Comparison of ENCODE assay signal across 14 mouse cellular contexts in genomic region chr11:62676290-62676596, GRCm38 (mm10). TPM values are rescaled to one million over a fixed set of nuclear protein-coding genes. Genes with fewer than 3 reads are reported as not detected.
A peak's percentile ranks its signal among the peaks of the same experiment; 100 is the strongest.
DNase-seq lines count a peak whose midpoint lies in the region; ATAC-seq and TF ChIP-seq lines count a peak whose summit lies in the region.
"Had no signal": no experiment of that assay in that cellular context is flagged by ENCODE, and none has a peak within 500 bp of the region (broad histone marks: within the 10 kb centered on the region; RNA-seq: fewer than 3 reads in every experiment).

No protein-coding gene starts in this region.

- peak; percentile 41; the same call in 1 of the 2 replicates for ATAC-seq in forebrain, embryonic 15.5 days (replicated peaks)
- ATAC-seq in forebrain, embryonic 12.5 days (ENCODE audit: low FRiP score) = no peak
- ATAC-seq in hindbrain, postnatal 0 days = peak; percentile 16; the same call in 1 of the 2 replicates
- no peak for ATAC-seq in hindbrain, embryonic 14.5 days (ENCODE audit: low FRiP score)
- ATAC-seq in neural tube, embryonic 15.5 days (ENCODE audit: low FRiP score) = peak; percentile 50; the same call in 1 of the 2 replicates

- H3K27me3 ChIP-seq in forebrain, embryonic 15.5 days = no peaks in the 10 kb centered on the region
- H3K27me3 ChIP-seq in forebrain, embryonic 12.5 days = no peaks in the 10 kb centered on the region
- H3K27me3 ChIP-seq in hindbrain, postnatal 0 days (ENCODE audit: insufficient read depth, low read length) = no peaks in the 10 kb centered on the region
- H3K27me3 ChIP-seq in hindbrain, embryonic 14.5 days (ENCODE audit: control insufficient read depth, insufficient read depth, low read length) = no peaks in the 10 kb centered on the region
- no peaks in the 10 kb centered on the region for H3K27me3 ChIP-seq in neural tube, embryonic 15.5 days (replicated peaks)
- H3K27me3 ChIP-seq: CH12.LX; megakaryocyte, embryonic 14.5 days had no signal

- no peaks in the 10 kb centered on the region for H3K9me3 ChIP-seq in forebrain, embryonic 15.5 days
- no peaks in the 10 kb centered on the region for H3K9me3 ChIP-seq in forebrain, embryonic 12.5 days
- H3K9me3 ChIP-seq in hindbrain, postnatal 0 days (ENCODE audit: low read length) = no peaks in the 10 kb centered on the region
- H3K9me3 ChIP-seq in hindbrain, embryonic 14.5 days (ENCODE audit: control insufficient read depth, low read length) = no peaks in the 10 kb centered on the region
- no peaks in the 10 kb centered on the region for H3K9me3 ChIP-seq in neural tube, embryonic 15.5 days (replicated peaks)
- H3K9me3 ChIP-seq: megakaryocyte, embryonic 14.5 days had no signal

- no peak overlapping the region for H3K9ac ChIP-seq in forebrain, embryonic 15.5 days (replicated peaks)
- no peak overlapping the region for H3K9ac ChIP-seq in forebrain, embryonic 12.5 days
- H3K9ac ChIP-seq in hindbrain, postnatal 0 days (replicated peaks; ENCODE audit: low read length) = no peak overlapping the region
- H3K9ac ChIP-seq in hindbrain, embryonic 14.5 days = no peak overlapping the region; the same call in 1 of the 2 replicates
- 0 out of 2 replicates have a peak overlapping the region, but pooled peaks have one; percentile 14 for H3K9ac ChIP-seq in neural tube, embryonic 15.5 days (replicated peaks)
- H3K9ac ChIP-seq: liver, postnatal 0 days had no signal

- no peak for TF ChIP-seq CTCF in hindbrain, postnatal 0 days (IDR thresholded peaks at IDR 0.05; ENCODE audit: low read depth)

- WGBS in forebrain, embryonic 15.5 days = 94% methylated on average over 4 of the region's 4 CpGs
- 86% methylated on average over 4 of the region's 4 CpGs for WGBS in forebrain, embryonic 12.5 days
- WGBS in hindbrain, postnatal 0 days = 91% methylated on average over 4 of the region's 4 CpGs
- WGBS in hindbrain, embryonic 14.5 days = 95% methylated on average over 4 of the region's 4 CpGs
- 94% methylated on average over 4 of the region's 4 CpGs for WGBS in neural tube, embryonic 15.5 days

- no peak overlapping the region for H3K27ac ChIP-seq in forebrain, embryonic 15.5 days (replicated peaks)
- no peak overlapping the region for H3K27ac ChIP-seq in forebrain, embryonic 12.5 days
- no peak overlapping the region; the same call in 1 of the 2 replicates for H3K27ac ChIP-seq in hindbrain, postnatal 0 days
- H3K27ac ChIP-seq in hindbrain, embryonic 14.5 days = no peak overlapping the region
- no peak overlapping the region for H3K27ac ChIP-seq in neural tube, embryonic 15.5 days (replicated peaks)
- H3K27ac ChIP-seq: heart, adult 2 months; layer of hippocampus, adult 2 months had no signal

- no peak overlapping the region for H3K4me2 ChIP-seq in forebrain, embryonic 15.5 days (replicated peaks)
- H3K4me2 ChIP-seq in forebrain, embryonic 12.5 days = no peak overlapping the region
- H3K4me2 ChIP-seq in hindbrain, postnatal 0 days (ENCODE audit: low read depth, low read length) = no peak overlapping the region
- no peak overlapping the region for H3K4me2 ChIP-seq in hindbrain, embryonic 14.5 days (replicated peaks)
- H3K4me2 ChIP-seq in neural tube, embryonic 15.5 days = no peak overlapping the region

- H3K36me3 ChIP-seq in forebrain, embryonic 15.5 days = no peaks in the 10 kb centered on the region
- H3K36me3 ChIP-seq in forebrain, embryonic 12.5 days (replicated peaks) = no peaks in the 10 kb centered on the region
- H3K36me3 ChIP-seq in hindbrain, postnatal 0 days (ENCODE audit: insufficient read depth, low read length) = no peaks in the 10 kb centered on the region
- no peaks in the 10 kb centered on the region for H3K36me3 ChIP-seq in hindbrain, embryonic 14.5 days (replicated peaks; ENCODE audit: control insufficient read depth, insufficient read depth)
- H3K36me3 ChIP-seq in neural tube, embryonic 15.5 days = no peaks in the 10 kb centered on the region

- peaks cover 6% of the 10 kb centered on the region; the same call in 1 of the 2 replicates for H3K4me1 ChIP-seq in forebrain, embryonic 15.5 days
- H3K4me1 ChIP-seq in forebrain, embryonic 12.5 days = peaks cover 16% of the 10 kb centered on the region; the same call in 1 of the 2 replicates
- no peaks in the 10 kb centered on the region for H3K4me1 ChIP-seq in hindbrain, postnatal 0 days (ENCODE audit: insufficient read depth, low read length)
- no peaks in the 10 kb centered on the region for H3K4me1 ChIP-seq in hindbrain, embryonic 14.5 days (replicated peaks; ENCODE audit: control insufficient read depth, insufficient read depth, low read length)
- H3K4me1 ChIP-seq in neural tube, embryonic 15.5 days = peaks cover 6% of the 10 kb centered on the region

- no peak overlapping the region for H3K4me3 ChIP-seq in forebrain, embryonic 15.5 days
- H3K4me3 ChIP-seq in forebrain, embryonic 12.5 days (replicated peaks) = no peak overlapping the region
- H3K4me3 ChIP-seq in hindbrain, postnatal 0 days (ENCODE audit: low read length) = no peak overlapping the region
- H3K4me3 ChIP-seq in hindbrain, embryonic 14.5 days (replicated peaks; ENCODE audit: low read length) = no peak overlapping the region
- no peak overlapping the region for H3K4me3 ChIP-seq in neural tube, embryonic 15.5 days (replicated peaks)
- H3K4me3 ChIP-seq: myocyte had no signal

- DNase-seq in hindbrain, postnatal 0 days (ENCODE audit: low spot score) = no peak
- DNase-seq in hindbrain, embryonic 14.5 days (ENCODE audit: low spot score) = no peak
- no peak for DNase-seq in neural tube, embryonic 10.5 days (ENCODE audit: extremely low spot score, low spot score)
- DNase-seq in layer of hippocampus, adult 11-12 months (ENCODE audit: low spot score) = no peak

RNA-seq across cellular contexts. Expression of gene Mmgt2, which starts 27.8 kb away (rescaled TPM):
- 26.2 and 30.7 TPM in 2 replicates for polyA plus RNA-seq in forebrain, embryonic 15.5 days (2015; fragmentation: Nextera tagmentation; extraction: Ambion mirVana)
- polyA plus RNA-seq in forebrain, embryonic 12.5 days (2016; fragmentation: Nextera tagmentation; extraction: Ambion mirVana) = 36.8 and 38.1 TPM in 2 replicates
- total RNA-seq in hindbrain, postnatal 0 days (2014; rRNA removed) = 15.6 and 43.9 TPM in 2 replicates
- polyA plus RNA-seq in hindbrain, postnatal 0 days (2015; fragmentation: Nextera tagmentation; extraction: Ambion mirVana) = 22.6 and 28.1 TPM in 2 replicates
- polyA plus RNA-seq in hindbrain, embryonic 14.5 days (2014; fragmentation: Nextera tagmentation; extraction: Ambion mirVana) = 21.0 and 33.4 TPM in 2 replicates
- 23.2 and 30.8 TPM in 2 replicates for polyA plus RNA-seq in neural tube, embryonic 15.5 days (2015; fragmentation: Nextera tagmentation; extraction: Ambion mirVana)

RNA-seq across cellular contexts. Expression of gene Lrrc75a, which starts 27.9 kb away (rescaled TPM):
- 11.1 and 11.3 TPM in 2 replicates for polyA plus RNA-seq in forebrain, embryonic 15.5 days (2015; fragmentation: Nextera tagmentation; extraction: Ambion mirVana)
- polyA plus RNA-seq in forebrain, embryonic 12.5 days (2016; fragmentation: Nextera tagmentation; extraction: Ambion mirVana) = 12.6 and 15.1 TPM in 2 replicates
- total RNA-seq in hindbrain, postnatal 0 days (2014; rRNA removed) = 26.0 and 29.7 TPM in 2 replicates
- polyA plus RNA-seq in hindbrain, postnatal 0 days (2015; fragmentation: Nextera tagmentation; extraction: Ambion mirVana) = 6.4 and 6.9 TPM in 2 replicates
- 10.5 and 12.6 TPM in 2 replicates for polyA plus RNA-seq in hindbrain, embryonic 14.5 days (2014; fragmentation: Nextera tagmentation; extraction: Ambion mirVana)
- 8.2 and 8.5 TPM in 2 replicates for polyA plus RNA-seq in neural tube, embryonic 15.5 days (2015; fragmentation: Nextera tagmentation; extraction: Ambion mirVana)

RNA-seq across cellular contexts. Expression of gene Zfp287, which starts 55.5 kb away (rescaled TPM):
- polyA plus RNA-seq in forebrain, embryonic 15.5 days (2015; fragmentation: Nextera tagmentation; extraction: Ambion mirVana) = 25.5 and 26.0 TPM in 2 replicates
- 20.5 and 21.1 TPM in 2 replicates for polyA plus RNA-seq in forebrain, embryonic 12.5 days (2016; fragmentation: Nextera tagmentation; extraction: Ambion mirVana)
- 11.1 and 16.2 TPM in 2 replicates for total RNA-seq in hindbrain, postnatal 0 days (2014; rRNA removed)
- polyA plus RNA-seq in hindbrain, postnatal 0 days (2015; fragmentation: Nextera tagmentation; extraction: Ambion mirVana) = 12.0 and 12.8 TPM in 2 replicates
- polyA plus RNA-seq in hindbrain, embryonic 14.5 days (2014; fragmentation: Nextera tagmentation; extraction: Ambion mirVana) = 18.5 and 19.4 TPM in 2 replicates
- polyA plus RNA-seq in neural tube, embryonic 15.5 days (2015; fragmentation: Nextera tagmentation; extraction: Ambion mirVana) = 16.5 and 18.0 TPM in 2 replicates
- total RNA-seq: MEL had no signal

Comparison
In these comparisons a context has a peak if more than half of its experiments do, and no peak if none do; other contexts are left out.
1. ATAC-seq: peak in forebrain, embryonic 15.5 days (single experiment), hindbrain, postnatal 0 days (single experiment) and neural tube, embryonic 15.5 days (single experiment); none in forebrain, embryonic 12.5 days (single experiment) and hindbrain, embryonic 14.5 days (single experiment).